Mouse (Mus musculus) retina, postnatal 1 day (tissue): ENCODE results near the gene Elmsan1.
"Not testable (repeated sequence)": the region's sequence is repeated elsewhere in the genome, so short reads cannot be mapped to it uniquely, and the experiment has no call there.

Source experiments
- DNase-seq: peaks from one replicate; pipeline ENCODE4 v3.0.0-alpha.2; 2012

Elmsan1 gene

GRCm38 (mm10) chr12:84218289-84219120 is at the start of gene Elmsan1:
TSS of gene Elmsan1 (minus strand) at chr12:84218881.
- peak; percentile 86 for DNase-seq

- no peak for DNase-seq
Observed at GRCm38 (mm10) chr12:84267264-84267663, 48.6 kb upstream of the Elmsan1 start.

DNA sequence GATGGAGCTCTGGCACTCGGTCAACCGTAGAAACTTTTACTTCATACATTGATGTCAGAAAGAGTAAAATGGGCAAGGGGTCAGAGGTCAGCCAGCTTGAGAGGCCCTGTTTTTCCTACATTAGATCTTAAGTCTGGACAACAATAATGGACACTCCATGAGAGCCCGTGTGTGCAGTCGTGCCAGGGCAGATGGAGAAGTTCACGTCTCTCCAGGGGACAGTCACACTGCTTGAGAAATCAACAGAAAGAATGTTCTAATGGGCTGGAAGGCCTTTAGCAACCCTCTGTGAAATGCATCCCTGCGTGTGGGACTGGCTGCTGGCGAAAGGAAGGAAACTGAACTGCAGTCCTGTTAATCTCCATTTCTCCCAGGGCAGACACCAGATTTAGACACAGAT is 41.7 kb upstream of the Elmsan1 start:
- DNase-seq, result no peak

DNA sequence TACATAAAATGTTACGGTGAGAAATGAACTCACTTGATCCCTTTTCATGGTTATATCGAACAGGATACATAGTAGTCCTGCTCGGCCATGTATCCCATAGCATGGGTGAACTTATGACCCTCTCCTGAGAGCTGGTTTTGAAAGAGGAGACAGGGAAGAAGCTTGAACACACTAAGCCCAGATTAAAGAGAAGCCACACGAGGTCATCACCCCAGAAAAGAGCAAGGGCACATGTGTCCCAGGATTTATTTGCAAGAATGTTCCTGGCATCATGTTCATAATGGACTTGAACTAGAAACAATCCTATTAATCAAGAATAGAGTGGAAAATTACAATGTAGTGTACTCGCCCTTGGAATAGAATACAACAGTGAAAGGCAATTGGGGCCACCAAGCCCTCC is 36.2 kb upstream of the Elmsan1 start:
- no peak for DNase-seq

DNA sequence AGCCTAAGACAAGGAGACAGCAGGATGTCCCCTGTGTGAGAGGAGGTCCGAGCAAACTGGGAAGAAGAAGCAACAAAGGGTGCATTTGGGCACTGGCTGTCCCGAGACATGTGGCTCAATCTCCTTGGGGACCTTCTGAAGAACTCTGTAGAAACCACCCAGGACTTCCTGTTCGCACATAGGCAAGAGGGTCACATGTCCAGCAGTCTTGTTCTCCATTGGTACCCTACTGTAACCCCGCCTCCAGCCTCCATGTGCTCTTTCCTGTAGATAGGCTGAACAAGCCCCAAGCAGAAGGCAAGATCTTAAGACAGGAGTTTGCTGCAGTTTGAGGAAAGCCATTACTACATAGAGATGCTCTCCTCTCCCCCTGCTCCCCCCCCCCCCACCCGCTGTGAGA is 34.1 kb upstream of the Elmsan1 start:
- no peak for DNase-seq

GRCm38 (mm10) chr12:84249217-84249616 is 30.5 kb upstream of the Elmsan1 start:
- peak; percentile 82 for DNase-seq

- no peak for DNase-seq
Observed at GRCm38 (mm10) chr12:84245683-84246082, 27.0 kb upstream of the Elmsan1 start.

- DNase-seq, result no peak
Observed at GRCm38 (mm10) chr12:84243076-84243770, 24.5 kb upstream of the Elmsan1 start.

DNA sequence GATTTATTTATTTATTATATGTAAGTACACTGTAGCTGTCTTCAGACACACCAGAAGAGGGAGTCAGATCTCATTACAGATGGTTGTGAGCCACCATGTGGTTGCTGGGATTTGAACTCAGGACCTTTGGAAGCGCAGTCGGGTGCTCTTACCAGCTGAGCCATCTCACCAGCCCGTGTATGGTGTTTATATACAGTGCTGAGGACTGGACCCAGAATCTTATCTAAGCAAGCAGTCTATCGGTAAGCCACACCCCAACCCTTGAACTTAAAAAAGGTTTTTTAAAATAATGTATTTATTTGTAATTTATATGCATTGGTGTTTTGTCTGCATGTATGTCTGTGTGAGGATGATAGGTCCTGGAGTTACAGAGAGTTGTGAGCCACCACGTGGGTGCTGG is 18.4 kb upstream of the Elmsan1 start:
- not testable (repeated sequence) for DNase-seq

DNA sequence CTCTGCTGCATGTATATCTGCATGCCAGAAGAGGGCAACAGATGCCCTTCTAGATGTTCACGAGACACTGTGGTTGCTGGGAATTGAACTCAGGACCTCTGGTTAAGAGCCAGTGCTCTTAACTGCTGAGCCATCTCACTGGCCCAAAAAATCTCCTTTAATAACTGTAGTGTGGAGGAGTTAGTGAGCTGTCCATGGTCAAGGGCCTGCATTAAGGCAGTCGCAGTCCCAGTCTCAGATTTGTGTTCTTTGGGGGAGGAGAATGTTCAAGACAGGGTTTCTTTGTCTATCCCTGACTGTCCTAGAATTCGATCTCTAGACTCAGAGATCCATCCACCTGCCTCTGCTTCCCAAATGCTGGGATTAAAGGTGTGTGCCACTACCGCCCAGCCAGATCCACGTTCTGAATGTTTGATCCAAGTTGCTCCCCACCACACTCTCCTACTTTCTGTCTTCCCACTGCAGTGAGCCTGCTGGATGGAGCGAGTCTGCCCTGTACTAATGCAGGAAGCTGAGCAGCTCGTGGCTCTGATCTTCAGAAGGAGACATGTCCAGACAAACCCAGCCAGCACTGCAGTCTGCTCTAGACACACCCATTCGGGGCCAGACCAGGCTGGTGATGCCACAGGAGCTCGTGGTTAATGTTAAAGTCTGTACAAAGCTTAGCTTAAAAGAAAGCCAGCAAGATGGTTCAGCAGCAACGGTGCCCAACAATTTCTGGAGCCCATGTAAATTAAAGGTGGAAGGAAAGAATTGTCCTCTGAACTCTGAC is 17.5 kb upstream of the Elmsan1 start:
- no peak for DNase-seq

- no peak for DNase-seq
Observed at GRCm38 (mm10) chr12:84235577-84235976, 16.9 kb upstream of the Elmsan1 start.

DNA sequence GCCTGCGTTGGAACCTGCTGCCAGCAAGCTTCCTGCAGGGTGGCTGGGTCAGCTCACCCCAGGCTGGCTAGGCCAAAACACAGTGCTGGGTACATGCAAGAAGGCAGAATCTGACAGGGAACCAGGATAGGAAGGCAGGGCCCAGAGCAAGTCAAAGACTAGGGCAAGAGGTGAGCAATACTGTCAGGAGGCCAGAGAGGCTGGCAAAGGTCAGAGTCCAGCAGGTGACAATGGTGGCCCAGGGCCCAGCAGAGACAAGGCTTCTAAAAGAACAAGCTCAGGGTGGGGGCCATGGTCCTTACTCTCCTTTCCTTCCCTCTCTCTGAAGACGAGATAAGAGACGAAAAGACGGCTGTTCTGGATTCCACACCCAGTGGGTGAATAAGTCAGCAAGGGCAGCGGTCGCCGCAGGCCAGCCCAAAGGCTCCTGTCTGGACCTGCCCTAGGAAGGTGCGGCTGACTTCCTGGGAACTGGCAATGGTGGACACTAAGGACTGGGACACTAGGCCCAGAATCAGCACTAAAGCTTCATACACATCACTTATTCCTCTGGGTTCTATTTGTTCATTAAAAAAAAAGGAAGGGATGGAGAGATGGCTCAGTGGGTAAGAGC is 14.9 kb upstream of the Elmsan1 start:
- DNase-seq, result no peak

DNA sequence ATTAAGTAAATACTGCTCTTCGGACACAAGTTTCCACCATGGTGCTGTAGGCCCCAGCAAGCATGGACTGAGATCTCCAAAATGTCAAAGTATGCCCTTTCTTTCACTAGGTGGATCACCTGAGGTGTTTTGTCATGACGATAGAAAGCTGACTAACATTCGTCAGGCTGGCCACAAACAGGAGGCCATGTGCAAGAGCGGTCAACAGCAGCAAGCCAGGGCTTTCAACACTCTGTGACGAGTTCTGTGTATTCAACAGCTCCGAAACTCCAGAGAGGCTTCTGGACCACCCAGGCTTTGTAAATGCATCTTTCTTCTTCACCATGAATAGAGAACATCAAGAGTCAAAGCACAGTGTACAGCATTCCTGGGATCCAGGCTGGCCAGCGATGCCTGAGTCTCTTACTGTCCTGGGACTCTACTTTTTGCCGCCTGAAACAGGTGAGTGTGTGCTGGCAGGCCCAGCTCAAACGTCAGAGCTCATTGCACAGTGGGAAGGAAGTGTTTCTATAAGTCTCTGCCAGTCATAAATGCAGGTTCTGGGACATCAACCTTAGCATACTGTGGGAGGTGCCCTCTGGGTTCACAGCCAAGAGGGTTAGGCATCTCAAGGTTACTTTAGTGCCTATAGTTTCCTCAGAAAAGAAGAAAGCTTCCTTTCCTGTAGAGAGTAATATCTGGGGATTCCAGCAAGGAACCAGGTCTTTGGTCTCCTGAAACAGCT is 7.6 kb upstream of the Elmsan1 start:
- DNase-seq, result no peak

GRCm38 (mm10) chr12:84222405-84222961 is 3.8 kb upstream of the Elmsan1 start:
- DNase-seq, result peak; percentile 72

GRCm38 (mm10) chr12:84220951-84221891 is 2.5 kb upstream of the Elmsan1 start:
- no peak for DNase-seq

DNA sequence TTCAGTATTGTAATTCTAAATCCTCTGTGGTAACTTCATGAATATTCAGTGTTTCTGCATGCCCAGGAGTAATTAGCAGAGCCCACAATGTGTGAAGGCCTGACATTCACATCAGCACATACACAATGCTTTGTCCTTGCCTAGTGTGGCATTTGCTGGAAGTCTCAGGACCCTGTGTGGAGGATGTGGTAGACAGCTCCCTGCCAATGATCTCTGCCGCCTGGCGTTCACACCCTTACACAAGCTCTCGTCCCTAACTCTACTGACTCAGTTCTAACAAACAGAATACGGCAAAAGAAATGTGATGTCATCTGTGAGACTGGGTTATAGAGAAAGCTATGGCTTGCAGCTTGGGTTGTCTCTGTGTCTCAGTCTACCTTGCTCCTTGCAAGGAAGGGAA is 1.8 kb upstream of the Elmsan1 start:
- DNase-seq, result peak; percentile 30

DNA sequence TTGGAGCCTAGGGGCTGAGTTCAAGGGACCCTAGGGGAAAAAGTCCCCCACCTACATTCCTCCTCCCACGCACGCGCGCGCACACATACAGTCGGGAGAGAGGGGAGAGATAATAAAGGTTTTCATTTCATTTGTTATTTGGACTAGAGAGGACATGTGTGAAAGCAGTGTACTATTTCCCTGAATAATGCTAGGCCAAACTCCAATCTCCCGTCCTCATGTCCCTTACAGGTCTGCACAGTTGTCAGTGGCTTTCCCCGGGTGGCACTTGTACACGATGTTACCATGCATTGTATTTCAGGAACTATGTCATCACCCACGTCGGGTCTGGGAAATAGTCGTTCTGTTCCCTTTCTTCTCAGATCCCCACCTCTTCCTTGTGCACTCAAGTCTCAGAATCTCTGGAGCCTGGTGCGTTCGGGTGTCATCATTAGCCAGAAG is 460 bp upstream of the Elmsan1 start:
- DNase-seq, result no peak

GRCm38 (mm10) chr12:84217508-84218131 is 1.1 kb downstream of the Elmsan1 start:
- peak; percentile 48 for DNase-seq

DNA sequence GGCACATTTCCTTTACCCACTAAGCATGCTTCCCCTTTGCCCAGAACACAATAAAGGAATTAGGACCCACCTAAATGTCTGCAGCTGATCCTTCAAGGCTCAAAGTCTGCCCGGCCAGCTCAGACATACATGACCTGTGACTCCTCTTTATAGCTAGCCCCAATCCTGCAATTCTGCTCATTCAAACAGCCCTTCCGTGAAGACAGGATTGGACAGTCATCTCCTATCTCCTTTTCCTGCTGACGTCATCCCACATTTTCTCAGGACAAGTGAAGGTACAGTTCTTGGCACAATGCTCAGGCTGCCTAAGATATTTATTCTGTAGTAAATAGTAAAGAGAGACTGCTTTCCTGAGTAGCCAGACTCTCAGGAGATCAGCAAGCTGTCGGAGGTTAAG is 1.6 kb downstream of the Elmsan1 start:
- DNase-seq, result no peak

- DNase-seq, result no peak
Observed at GRCm38 (mm10) chr12:84215758-84216440, 2.8 kb downstream of the Elmsan1 start.
